Mouse (Mus musculus) embryonic facial prominence, embryonic 14.5 days (tissue): ENCODE results near the gene Hoxa6. TPM values are rescaled to one million over a fixed set of nuclear protein-coding genes. Genes with fewer than 3 reads are reported as not detected.
A peak's percentile ranks its signal among the peaks of the same experiment; 100 is the strongest.

Experiments
- ATAC-seq: fragments of 200-750 bp; cut with Nextera tagmentation; 2 replicates; pipeline ENCODE4 v1.8.0; 2017; ENCODE audit warnings: low read depth, moderate number of reproducible peaks, moderate TSS enrichment
- DNase-seq: peaks from one replicate; pipeline ENCODE4 v3.0.0-alpha.2; 2015; ENCODE audit warnings: low spot score
- H3K27ac ChIP-seq: fragments of 300-500 bp; sonication (generic); replicated peaks from 2 replicates; pipeline ENCODE4 v1.5.1; 2014; ENCODE audit warnings: low read depth, mild to moderate bottlenecking, low read length, moderate library complexity
- H3K27me3 ChIP-seq: fragments of 300-500 bp; sonication (generic); replicated peaks from 2 replicates; pipeline ENCODE4 v1.6.1; 2014; ENCODE audit warnings: low read length; ENCODE audit not compliant: control insufficient read depth, insufficient read depth
- H3K36me3 ChIP-seq: fragments of 300-500 bp; sonication (generic); 2 replicates; pipeline ENCODE4 v1.6.1; 2014; ENCODE audit warnings: low read length, mixed read lengths; ENCODE audit not compliant: control insufficient read depth, insufficient read depth
- H3K4me1 ChIP-seq: fragments of 300-500 bp; sonication (generic); 2 replicates; pipeline ENCODE4 v1.6.1; 2014; ENCODE audit warnings: antibody characterized with exemption, low read length; ENCODE audit not compliant: control insufficient read depth, insufficient read depth
- H3K4me2 ChIP-seq: fragments of 300-500 bp; sonication (generic); 2 replicates; pipeline ENCODE4 v1.6.1; 2014; ENCODE audit warnings: low read depth, mild to moderate bottlenecking, low read length, moderate library complexity, mixed read lengths
- H3K4me3 ChIP-seq: fragments of 300-500 bp; sonication (generic); 2 replicates; pipeline ENCODE4 v1.5.1; 2014; ENCODE audit warnings: low read depth, mild to moderate bottlenecking, low read length
- H3K9ac ChIP-seq: fragments of 300-500 bp; sonication (generic); 2 replicates; pipeline ENCODE4 v1.6.1; 2014; ENCODE audit warnings: low read depth, mild to moderate bottlenecking, low read length, moderate library complexity, mixed read lengths
- H3K9me3 ChIP-seq: fragments of 300-500 bp; sonication (generic); 2 replicates; pipeline ENCODE4 v1.6.1; 2016; ENCODE audit warnings: low read length; ENCODE audit not compliant: control insufficient read depth
- WGBS: fragments of 180-500 bp; shearing (Covaris S2); extraction: QIAGEN DNeasy Blood & Tissue Kit; methylation state at CpG from one replicate; pipeline ENCODE4 v1.1.7; 2014; 5-methylcytosine and 5-hydroxymethylcytosine counted together
- polyA plus RNA-seq: library from polyadenylated mRNA; unstranded; fragments of >200 nt; fragmentation: Nextera tagmentation; extraction: Ambion mirVana; gene quantifications from 2 replicates; pipeline ENCODE4 v1.2.1, GENCODE M21; 2014

The Hoxa6 gene
- polyA plus RNA-seq, 1 experiment from 2014 or later = not detected

DNA sequence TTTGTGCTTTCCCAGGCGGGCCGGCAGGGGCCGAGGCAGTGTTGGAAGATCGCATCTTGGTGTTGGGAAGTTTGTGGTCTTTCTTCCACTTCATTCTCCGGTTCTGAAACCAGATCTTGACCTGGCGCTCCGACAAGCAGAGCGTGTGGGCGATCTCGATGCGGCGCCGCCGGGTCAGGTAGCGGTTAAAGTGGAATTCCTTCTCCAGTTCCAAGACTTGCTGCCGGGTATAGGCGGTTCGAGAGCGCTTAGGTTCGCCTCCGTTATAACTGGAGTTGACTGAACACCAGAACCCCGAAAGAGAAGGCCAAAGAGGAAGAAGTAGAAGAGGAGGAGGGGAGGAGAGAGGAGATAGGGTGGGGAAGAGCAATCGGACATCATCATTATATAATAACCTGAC, 18.1 kb downstream of the Hoxa6 start:
- no peak overlapping the region for H3K9ac ChIP-seq
- ATAC-seq (no peak), DNase-seq (no peak)
- WGBS = 1% methylated on average over 23 of the region's 23 CpGs
- H3K36me3 ChIP-seq = no peaks in the 10 kb centered on the region
- peak overlapping the region; percentile 73; the same call in 1 of the 2 replicates for H3K4me2 ChIP-seq
- H3K4me1 ChIP-seq = peaks cover 6% of the 10 kb centered on the region
- no peak overlapping the region for H3K27ac ChIP-seq
- peaks cover 100% of the 10 kb centered on the region for H3K27me3 ChIP-seq
- H3K4me3 ChIP-seq = peak overlapping the region; percentile 46; the same call in 1 of the 2 replicates
- H3K9me3 ChIP-seq = no peaks in the 10 kb centered on the region

DNA sequence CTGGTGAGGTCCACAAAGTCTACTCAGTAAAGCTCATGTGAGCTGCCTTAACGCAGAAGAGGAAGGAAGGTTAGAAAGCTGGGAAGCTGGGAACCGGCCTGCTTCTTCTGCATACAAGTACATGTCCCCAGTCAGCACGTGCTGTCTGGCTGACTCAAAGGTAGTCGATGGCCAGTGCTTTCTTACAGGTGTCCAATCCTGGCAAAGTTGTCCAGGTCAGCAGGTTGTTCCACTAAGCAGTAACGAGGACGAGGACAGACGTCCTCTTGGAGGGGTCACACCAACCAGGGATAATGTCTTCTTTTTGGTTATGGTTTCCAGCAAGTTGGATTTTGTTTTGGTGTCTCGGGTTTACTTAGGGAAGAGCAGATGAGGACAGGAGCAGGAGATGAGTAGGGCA, 18.6 kb downstream of the Hoxa6 start:
- peaks cover 100% of the 10 kb centered on the region for H3K27me3 ChIP-seq
- no peak overlapping the region for H3K9ac ChIP-seq

DNA sequence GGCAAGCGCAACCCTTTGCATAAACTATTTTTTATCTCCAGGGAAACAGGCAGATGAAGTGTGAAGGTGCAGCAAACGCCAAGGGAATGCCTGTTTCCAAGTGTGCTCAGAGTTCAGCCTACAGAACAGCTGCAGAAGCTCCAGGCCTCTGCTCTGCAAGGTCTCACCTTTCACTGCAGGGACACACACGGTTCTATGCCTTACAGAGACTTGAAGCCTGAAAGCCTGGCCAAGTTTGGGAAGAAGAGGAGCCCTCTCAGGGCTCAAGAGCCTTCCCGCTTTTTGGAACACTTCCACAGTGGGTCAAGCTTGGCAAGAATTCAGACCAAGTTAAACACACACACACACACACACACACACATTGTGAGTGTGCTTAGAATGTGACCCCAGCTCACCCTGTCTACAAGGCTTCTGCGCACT, 19.3 kb downstream of the Hoxa6 start:
- no peak for DNase-seq
- peaks cover 6% of the 10 kb centered on the region for H3K4me1 ChIP-seq
- no peak overlapping the region for H3K4me3 ChIP-seq
- no peak overlapping the region for H3K9ac ChIP-seq
- 12% methylated on average over 5 of the region's 5 CpGs for WGBS
- peaks cover 100% of the 10 kb centered on the region for H3K27me3 ChIP-seq
- ATAC-seq = no peak
- H3K36me3 ChIP-seq = no peaks in the 10 kb centered on the region
- H3K27ac ChIP-seq = no peak overlapping the region
- no peak overlapping the region for H3K4me2 ChIP-seq
- no peaks in the 10 kb centered on the region for H3K9me3 ChIP-seq

More for the DNA sequence above, 18.6 kb downstream of the Hoxa6 start:
- H3K27ac ChIP-seq = no peak overlapping the region
- H3K4me3 ChIP-seq = no peak overlapping the region
- H3K4me1 ChIP-seq = peaks cover 6% of the 10 kb centered on the region
- 15% methylated on average over 8 of the region's 8 CpGs for WGBS
- no peak for DNase-seq
- no peak for ATAC-seq
- H3K36me3 ChIP-seq = no peaks in the 10 kb centered on the region
- H3K9me3 ChIP-seq = no peaks in the 10 kb centered on the region
- H3K4me2 ChIP-seq = no peak overlapping the region

DNA sequence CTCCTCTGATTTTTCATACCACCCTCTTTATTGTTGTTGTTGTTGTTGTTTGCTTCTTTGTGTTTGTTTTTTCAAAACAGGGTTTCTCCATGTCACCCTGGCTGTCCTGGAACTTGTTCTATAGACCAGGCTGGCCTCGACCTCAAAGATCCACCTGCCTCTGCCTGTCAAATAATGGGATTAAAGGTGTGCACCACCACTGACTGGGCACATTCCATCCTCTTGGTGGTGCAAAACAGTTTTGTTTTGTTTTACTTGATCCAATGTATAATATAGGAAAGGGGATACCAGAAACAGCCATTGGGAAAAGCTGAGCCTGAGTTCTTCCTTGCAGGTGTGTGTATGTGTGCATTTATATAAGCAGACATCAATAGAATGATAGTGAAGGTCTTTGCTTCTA, 22.0 kb downstream of the Hoxa6 start:
- no peak overlapping the region for H3K27ac ChIP-seq
- ATAC-seq = no peak
- no peaks in the 10 kb centered on the region for H3K9me3 ChIP-seq
- no peaks in the 10 kb centered on the region; the same call in 1 of the 2 replicates for H3K4me1 ChIP-seq
- H3K9ac ChIP-seq = no peak overlapping the region
- no peak for DNase-seq
- H3K36me3 ChIP-seq = no peaks in the 10 kb centered on the region
- 13% methylated on average over 1 of the region's 1 CpGs for WGBS
- peaks cover 100% of the 10 kb centered on the region for H3K27me3 ChIP-seq
- H3K4me2 ChIP-seq = no peak overlapping the region
- no peak overlapping the region for H3K4me3 ChIP-seq

DNA sequence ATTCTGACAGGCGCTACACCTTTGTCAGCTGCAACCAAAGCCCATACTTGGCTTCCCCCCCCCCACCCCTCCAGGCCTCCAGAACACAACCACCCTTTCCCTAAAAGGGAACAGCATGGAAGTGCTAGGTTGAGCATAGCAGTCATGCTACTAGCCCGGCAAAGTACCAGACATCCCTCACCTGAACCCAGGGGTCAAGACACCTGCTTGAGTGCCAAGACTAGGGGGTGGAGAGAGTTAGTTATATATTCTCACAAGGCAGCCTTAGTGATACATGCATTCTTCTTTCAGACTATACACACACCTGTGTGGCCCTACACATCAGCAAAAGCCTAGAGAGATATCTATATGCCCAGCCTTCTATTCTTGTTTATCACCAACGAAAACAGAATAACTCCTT, 22.7 kb downstream of the Hoxa6 start:
- Histone ChIP-seq H3K4me2 (no peak overlapping the region), H3K4me1 (no peaks in the 10 kb centered on the region), H3K9ac (no peak overlapping the region), H3K27ac (no peak overlapping the region), H3K9me3 (no peaks in the 10 kb centered on the region), H3K4me3 (no peak overlapping the region), H3K27me3 (peaks cover 100% of the 10 kb centered on the region), H3K36me3 (no peaks in the 10 kb centered on the region)
- ATAC-seq (no peak), DNase-seq (no peak)
- WGBS = 12% methylated on average over 3 of the region's 3 CpGs

DNA sequence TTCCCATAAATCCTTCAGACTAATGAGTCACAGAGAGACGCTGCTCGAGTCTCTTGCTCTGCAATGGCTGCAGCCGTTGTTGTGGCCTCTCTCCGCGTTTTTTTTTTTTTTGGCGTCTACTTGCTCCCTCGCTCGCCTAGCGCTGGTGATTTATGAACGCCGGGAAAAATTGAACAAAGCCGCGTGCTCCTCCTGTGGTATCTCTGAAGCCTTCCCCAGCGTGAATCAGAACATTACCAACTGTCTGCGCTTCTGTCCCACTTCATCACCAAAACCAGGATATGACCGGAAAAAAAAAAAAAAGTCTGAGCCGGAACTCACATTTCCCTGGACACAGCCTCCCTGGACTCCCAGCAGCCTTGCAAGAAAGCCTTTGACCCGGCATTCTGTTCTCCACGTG, 23.3 kb downstream of the Hoxa6 start:
- Histone ChIP-seq H3K9me3 (no peaks in the 10 kb centered on the region), H3K4me2 (no peak overlapping the region), H3K27me3 (peaks cover 99% of the 10 kb centered on the region), H3K36me3 (no peaks in the 10 kb centered on the region), H3K27ac (no peak overlapping the region), H3K4me3 (no peak overlapping the region), H3K4me1 (no peaks in the 10 kb centered on the region), H3K9ac (no peak overlapping the region)
- no peak for ATAC-seq
- DNase-seq = no peak
- 4% methylated on average over 19 of the region's 19 CpGs for WGBS

DNA sequence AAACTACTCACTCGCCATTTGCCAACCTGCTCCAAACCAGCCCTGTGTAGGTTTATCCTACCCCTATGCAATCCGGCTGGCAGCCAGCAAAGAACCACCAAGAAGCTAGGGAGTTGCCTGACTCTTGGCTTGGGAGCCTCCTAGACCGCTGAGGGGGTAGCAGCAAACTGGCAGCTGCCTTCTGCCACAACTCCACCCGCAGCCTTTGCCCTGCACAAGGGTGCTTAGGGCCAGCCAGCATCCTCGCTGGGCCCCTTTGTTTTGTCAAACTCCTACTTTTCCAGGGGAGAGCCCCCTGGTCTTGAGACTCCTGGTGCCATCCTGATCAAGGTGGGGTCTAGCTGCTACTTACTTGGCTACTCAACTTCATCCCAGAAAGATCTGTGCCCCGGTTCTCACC, 23.9 kb downstream of the Hoxa6 start:
- Histone ChIP-seq H3K4me3 (no peak overlapping the region), H3K27me3 (peaks cover 99% of the 10 kb centered on the region), H3K27ac (no peak overlapping the region), H3K36me3 (no peaks in the 10 kb centered on the region), H3K9me3 (no peaks in the 10 kb centered on the region), H3K4me1 (no peaks in the 10 kb centered on the region), H3K9ac (no peak overlapping the region), H3K4me2 (no peak overlapping the region)
- 10% methylated on average over 6 of the region's 6 CpGs for WGBS
- ATAC-seq (no peak), DNase-seq (no peak)

DNA sequence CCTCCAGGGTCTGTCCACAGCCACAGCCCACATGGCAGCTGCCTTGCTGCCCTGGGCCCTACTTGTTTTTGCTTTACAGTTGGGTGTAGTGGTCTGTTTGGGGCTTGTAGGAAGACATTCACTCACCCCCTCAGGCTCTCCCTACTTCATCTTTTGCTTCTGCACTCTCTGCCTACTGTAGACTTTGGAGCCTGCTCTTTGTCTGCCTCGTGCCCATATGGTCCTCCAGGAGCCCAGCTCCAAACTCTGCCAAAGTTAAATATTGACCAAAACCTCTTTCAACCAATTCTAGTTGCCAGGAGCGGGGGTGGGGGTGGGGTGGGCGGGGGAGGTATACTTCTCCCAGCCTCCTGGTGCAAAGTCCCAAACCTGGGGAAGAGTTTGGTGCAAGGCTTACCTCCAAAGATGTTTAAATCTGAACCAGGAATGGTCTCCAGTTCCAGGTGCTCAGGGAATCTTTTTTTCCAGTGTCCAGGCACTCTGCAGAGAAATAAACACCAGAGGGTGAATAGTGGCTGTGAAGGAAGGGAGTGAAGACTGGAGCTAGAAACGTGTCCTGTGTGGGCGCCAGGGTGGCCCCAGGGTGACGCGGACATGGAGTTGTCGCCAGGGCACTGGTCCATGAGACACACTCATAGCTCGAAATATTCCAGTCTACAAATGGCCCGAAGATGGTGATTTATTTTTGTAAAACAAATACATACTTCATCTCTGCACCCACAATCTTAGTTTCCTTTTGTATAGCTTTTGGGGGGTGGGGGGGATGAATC, 25.0 kb downstream of the Hoxa6 start:
- H3K4me2 ChIP-seq = no peak overlapping the region
- H3K9me3 ChIP-seq = no peaks in the 10 kb centered on the region
- no peak for ATAC-seq
- no peaks in the 10 kb centered on the region for H3K4me1 ChIP-seq
- peaks cover 99% of the 10 kb centered on the region for H3K27me3 ChIP-seq
- no peak overlapping the region for H3K4me3 ChIP-seq
- no peak overlapping the region for H3K27ac ChIP-seq
- H3K9ac ChIP-seq = no peak overlapping the region
- DNase-seq = no peak
- WGBS = 13% methylated on average over 10 of the region's 10 CpGs
- no peaks in the 10 kb centered on the region for H3K36me3 ChIP-seq

DNA sequence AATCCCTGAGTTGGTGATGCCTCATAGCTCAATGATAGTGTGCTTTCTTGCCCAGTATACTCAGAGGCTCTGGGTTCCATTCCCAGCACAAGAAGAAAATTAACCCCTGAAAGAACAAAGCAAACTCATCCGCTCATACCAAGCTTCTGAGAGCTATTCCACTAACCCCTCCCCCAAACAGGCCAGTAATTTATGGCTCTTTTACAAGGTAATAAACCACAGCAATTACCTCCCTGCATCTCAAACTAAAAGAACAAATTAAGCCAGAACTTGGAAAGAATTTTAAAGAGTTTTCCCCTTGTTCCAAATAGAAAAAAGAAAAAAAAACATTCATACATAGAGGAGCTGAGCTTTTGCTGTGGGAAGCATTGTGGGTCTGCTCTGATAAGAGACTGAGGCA, 25.7 kb downstream of the Hoxa6 start:
- H3K9me3 ChIP-seq = no peaks in the 10 kb centered on the region
- H3K4me1 ChIP-seq = no peaks in the 10 kb centered on the region
- WGBS = 38% methylated on average over 1 of the region's 1 CpGs
- peaks cover 98% of the 10 kb centered on the region for H3K27me3 ChIP-seq
- no peaks in the 10 kb centered on the region for H3K36me3 ChIP-seq
- H3K4me3 ChIP-seq = no peak overlapping the region
- no peak overlapping the region for H3K4me2 ChIP-seq
- H3K27ac ChIP-seq = no peak overlapping the region
- no peak overlapping the region for H3K9ac ChIP-seq
- DNase-seq (no peak), ATAC-seq (no peak)
